Mouse (Mus musculus) embryonic facial prominence, embryonic 14.5 days (tissue): ENCODE results near the gene Camkk1. TPM values are rescaled to one million over a fixed set of nuclear protein-coding genes. Genes with fewer than 3 reads are reported as not detected.

ENCODE experiments used
- ATAC-seq: fragments of 200-750 bp; cut with Nextera tagmentation; 2 replicates; pipeline ENCODE4 v1.8.0; 2017; ENCODE audit warnings: low read depth, moderate number of reproducible peaks, moderate TSS enrichment
- DNase-seq: peaks from one replicate; pipeline ENCODE4 v3.0.0-alpha.2; 2015; ENCODE audit warnings: low spot score
- H3K27ac ChIP-seq: fragments of 300-500 bp; sonication (generic); replicated peaks from 2 replicates; pipeline ENCODE4 v1.5.1; 2014; ENCODE audit warnings: low read depth, mild to moderate bottlenecking, low read length, moderate library complexity
- H3K27me3 ChIP-seq: fragments of 300-500 bp; sonication (generic); replicated peaks from 2 replicates; pipeline ENCODE4 v1.6.1; 2014; ENCODE audit warnings: low read length; ENCODE audit not compliant: control insufficient read depth, insufficient read depth
- H3K36me3 ChIP-seq: fragments of 300-500 bp; sonication (generic); 2 replicates; pipeline ENCODE4 v1.6.1; 2014; ENCODE audit warnings: low read length, mixed read lengths; ENCODE audit not compliant: control insufficient read depth, insufficient read depth
- H3K4me1 ChIP-seq: fragments of 300-500 bp; sonication (generic); 2 replicates; pipeline ENCODE4 v1.6.1; 2014; ENCODE audit warnings: antibody characterized with exemption, low read length; ENCODE audit not compliant: control insufficient read depth, insufficient read depth
- H3K4me2 ChIP-seq: fragments of 300-500 bp; sonication (generic); 2 replicates; pipeline ENCODE4 v1.6.1; 2014; ENCODE audit warnings: low read depth, mild to moderate bottlenecking, low read length, moderate library complexity, mixed read lengths
- H3K4me3 ChIP-seq: fragments of 300-500 bp; sonication (generic); 2 replicates; pipeline ENCODE4 v1.5.1; 2014; ENCODE audit warnings: low read depth, mild to moderate bottlenecking, low read length
- H3K9ac ChIP-seq: fragments of 300-500 bp; sonication (generic); 2 replicates; pipeline ENCODE4 v1.6.1; 2014; ENCODE audit warnings: low read depth, mild to moderate bottlenecking, low read length, moderate library complexity, mixed read lengths
- H3K9me3 ChIP-seq: fragments of 300-500 bp; sonication (generic); 2 replicates; pipeline ENCODE4 v1.6.1; 2016; ENCODE audit warnings: low read length; ENCODE audit not compliant: control insufficient read depth
- WGBS: fragments of 180-500 bp; shearing (Covaris S2); extraction: QIAGEN DNeasy Blood & Tissue Kit; methylation state at CpG from one replicate; pipeline ENCODE4 v1.1.7; 2014; 5-methylcytosine and 5-hydroxymethylcytosine counted together
- polyA plus RNA-seq: library from polyadenylated mRNA; unstranded; fragments of >200 nt; fragmentation: Nextera tagmentation; extraction: Ambion mirVana; gene quantifications from 2 replicates; pipeline ENCODE4 v1.2.1, GENCODE M21; 2014

Gene Camkk1
- polyA plus RNA-seq, 1 experiment from 2014 or later = 6.0 TPM

- 62% methylated on average over 11 of the region's 11 CpGs for WGBS
- 0 out of 2 replicates have a peak, but pooled peaks have one; percentile 59 for ATAC-seq
Observed at GRCm38 (mm10) chr11:73007698-73008481, 10.9 kb upstream of the Camkk1 start.

GRCm38 (mm10) chr11:73008826-73009225 is 10.0 kb upstream of the Camkk1 start:
- Histone ChIP-seq H3K9me3 (no peaks in the 10 kb centered on the region), H3K4me3 (no peak overlapping the region), H3K9ac (no peak overlapping the region), H3K27me3 (no peaks in the 10 kb centered on the region; the same call in 1 of the 2 replicates), H3K27ac (no peak overlapping the region), H3K4me2 (no peak overlapping the region), H3K4me1 (no peaks in the 10 kb centered on the region), H3K36me3 (no peaks in the 10 kb centered on the region)
- DNase-seq (no peak), ATAC-seq (no peak)
- 68% methylated on average over 2 of the region's 2 CpGs for WGBS

More at GRCm38 (mm10) chr11:73007698-73008481, 10.9 kb upstream of the Camkk1 start:
- Histone ChIP-seq H3K36me3 (no peaks in the 10 kb centered on the region), H3K27me3 (no peaks in the 10 kb centered on the region; the same call in 1 of the 2 replicates), H3K9ac (no peak overlapping the region), H3K4me1 (no peaks in the 10 kb centered on the region), H3K27ac (no peak overlapping the region), H3K4me2 (no peak overlapping the region), H3K4me3 (no peak overlapping the region), H3K9me3 (no peaks in the 10 kb centered on the region)
- DNase-seq = peak; percentile 62

GRCm38 (mm10) chr11:73009531-73010274 is 9.1 kb upstream of the Camkk1 start:
- Histone ChIP-seq H3K4me1 (no peaks in the 10 kb centered on the region), H3K27me3 (no peaks in the 10 kb centered on the region; the same call in 1 of the 2 replicates), H3K4me3 (no peak overlapping the region), H3K36me3 (no peaks in the 10 kb centered on the region), H3K9me3 (no peaks in the 10 kb centered on the region), H3K27ac (no peak overlapping the region), H3K9ac (no peak overlapping the region), H3K4me2 (no peak overlapping the region)
- ATAC-seq = no peak
- 48% methylated on average over 10 of the region's 13 CpGs for WGBS
- DNase-seq = no peak

GRCm38 (mm10) chr11:73013981-73014380 is 4.8 kb upstream of the Camkk1 start:
- Histone ChIP-seq H3K9me3 (no peaks in the 10 kb centered on the region), H3K36me3 (no peaks in the 10 kb centered on the region), H3K27me3 (no peaks in the 10 kb centered on the region; the same call in 1 of the 2 replicates), H3K4me3 (no peak overlapping the region), H3K4me1 (no peaks in the 10 kb centered on the region), H3K4me2 (no peak overlapping the region), H3K9ac (no peak overlapping the region), H3K27ac (no peak overlapping the region)
- DNase-seq (no peak), ATAC-seq (no peak)
- 81% methylated on average over 5 of the region's 5 CpGs for WGBS

GRCm38 (mm10) chr11:73014831-73015344 is 3.9 kb upstream of the Camkk1 start:
- H3K36me3 ChIP-seq = no peaks in the 10 kb centered on the region
- no peak overlapping the region for H3K9ac ChIP-seq
- H3K4me1 ChIP-seq = no peaks in the 10 kb centered on the region
- H3K9me3 ChIP-seq = no peaks in the 10 kb centered on the region
- no peak overlapping the region for H3K4me2 ChIP-seq
- DNase-seq (peak; percentile 37), ATAC-seq (no peak)
- H3K27ac ChIP-seq = no peak overlapping the region
- no peak overlapping the region for H3K4me3 ChIP-seq
- 65% methylated on average over 4 of the region's 4 CpGs for WGBS
- H3K27me3 ChIP-seq = peaks cover 7% of the 10 kb centered on the region

GRCm38 (mm10) chr11:73015391-73016102 is 3.3 kb upstream of the Camkk1 start:
- no peak for DNase-seq
- Histone ChIP-seq H3K27ac (no peak overlapping the region), H3K4me1 (no peaks in the 10 kb centered on the region)

GRCm38 (mm10) chr11:73016103-73016420 is 2.7 kb upstream of the Camkk1 start:
- Histone ChIP-seq H3K9me3 (no peaks in the 10 kb centered on the region), H3K27ac (no peak overlapping the region), H3K9ac (no peak overlapping the region), H3K36me3 (no peaks in the 10 kb centered on the region), H3K4me3 (no peak overlapping the region), H3K4me2 (no peak overlapping the region), H3K27me3 (peaks cover 13% of the 10 kb centered on the region), H3K4me1 (no peaks in the 10 kb centered on the region)
- ATAC-seq = no peak
- WGBS = 77% methylated on average over 6 of the region's 6 CpGs
- no peak for DNase-seq

More at GRCm38 (mm10) chr11:73015391-73016102, 3.3 kb upstream of the Camkk1 start:
- ATAC-seq = no peak
- Histone ChIP-seq H3K36me3 (no peaks in the 10 kb centered on the region), H3K27me3 (peaks cover 13% of the 10 kb centered on the region), H3K4me3 (no peak overlapping the region), H3K4me2 (no peak overlapping the region), H3K9me3 (no peaks in the 10 kb centered on the region), H3K9ac (no peak overlapping the region)
- 67% methylated on average over 5 of the region's 5 CpGs for WGBS

GRCm38 (mm10) chr11:73019147-73019795 is 463 bp downstream of the Camkk1 start:
- under 1% methylated on average over 35 of the region's 46 CpGs for WGBS
- peak overlapping the region; percentile 96 for H3K4me2 ChIP-seq

More at GRCm38 (mm10) chr11:73019147-73019795, 463 bp downstream of the Camkk1 start:
- DNase-seq = peak; percentile 38
- peak; percentile 51 for ATAC-seq
- no peak overlapping the region for H3K27ac ChIP-seq
- no peaks in the 10 kb centered on the region for H3K9me3 ChIP-seq
- no peaks in the 10 kb centered on the region for H3K4me1 ChIP-seq
- H3K27me3 ChIP-seq = peaks cover 13% of the 10 kb centered on the region
- peak overlapping the region; percentile 69 for H3K9ac ChIP-seq
- no peaks in the 10 kb centered on the region for H3K36me3 ChIP-seq
- H3K4me3 ChIP-seq = peak overlapping the region; percentile 72
